Mouse (Mus musculus) c-Kit-negative CD71-positive TER-119-positive erythroid progenitor cells, embryonic 14.5 days (primary cell): ENCODE measurements around the gene Vmn1r152.
"Not testable (repeated sequence)": the region's sequence is repeated elsewhere in the genome, so short reads cannot be mapped to it uniquely, and the experiment has no call there.

ENCODE experiments used
- DNase-seq: peaks from one replicate; pipeline ENCODE4 v3.0.0-alpha.2; 2013; ENCODE audit warnings: low read depth, low spot score

Vmn1r152 gene

GRCm38 (mm10) chr7:22522667-22523066 is at the start of gene Vmn1r152:
Vmn1r152 (plus strand) TSS chr7:22522967.
- DNase-seq, result not testable (repeated sequence)

DNA sequence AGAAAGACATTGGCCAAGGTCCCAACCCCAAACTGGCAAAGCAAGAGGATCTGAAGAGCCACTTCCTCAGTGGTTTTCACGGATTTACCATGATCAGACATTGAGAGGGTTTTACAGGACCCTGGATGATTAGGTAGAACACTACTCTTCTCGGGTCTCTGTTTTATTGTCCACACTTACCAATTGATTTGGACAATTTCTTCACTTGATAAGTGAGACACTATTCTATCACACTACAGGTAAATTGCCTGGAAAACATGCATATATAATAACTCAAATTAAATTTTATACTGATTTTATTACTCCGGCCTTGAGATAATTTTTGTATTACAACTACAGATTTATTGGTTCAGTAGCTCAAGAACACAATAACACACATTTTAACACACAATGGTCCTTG is 23.2 kb upstream of the Vmn1r152 start, which contains the start of gene Vmn1r151:
Gene Vmn1r151, minus strand, starts transcription at position 101 of the 400 bp plus-strand sequence.
- DNase-seq, result not testable (repeated sequence)

GRCm38 (mm10) chr7:22534787-22535186 is 12.0 kb downstream of the Vmn1r152 start, which contains the start of gene Gm8677:
Gm8677 (minus strand) TSS chr7:22534887.
- DNase-seq, result not testable (repeated sequence)

GRCm38 (mm10) chr7:22565243-22565642 is 42.5 kb downstream of the Vmn1r152 start, which contains the start of gene Gm4201:
Gm4201 (minus strand) TSS chr7:22565343.
- not testable (repeated sequence) for DNase-seq
